Mouse (Mus musculus): ENCODE measurements around the gene Osgep.
A peak's percentile ranks its signal among the peaks of the same experiment; 100 is the strongest.

Osgep gene

DNA sequence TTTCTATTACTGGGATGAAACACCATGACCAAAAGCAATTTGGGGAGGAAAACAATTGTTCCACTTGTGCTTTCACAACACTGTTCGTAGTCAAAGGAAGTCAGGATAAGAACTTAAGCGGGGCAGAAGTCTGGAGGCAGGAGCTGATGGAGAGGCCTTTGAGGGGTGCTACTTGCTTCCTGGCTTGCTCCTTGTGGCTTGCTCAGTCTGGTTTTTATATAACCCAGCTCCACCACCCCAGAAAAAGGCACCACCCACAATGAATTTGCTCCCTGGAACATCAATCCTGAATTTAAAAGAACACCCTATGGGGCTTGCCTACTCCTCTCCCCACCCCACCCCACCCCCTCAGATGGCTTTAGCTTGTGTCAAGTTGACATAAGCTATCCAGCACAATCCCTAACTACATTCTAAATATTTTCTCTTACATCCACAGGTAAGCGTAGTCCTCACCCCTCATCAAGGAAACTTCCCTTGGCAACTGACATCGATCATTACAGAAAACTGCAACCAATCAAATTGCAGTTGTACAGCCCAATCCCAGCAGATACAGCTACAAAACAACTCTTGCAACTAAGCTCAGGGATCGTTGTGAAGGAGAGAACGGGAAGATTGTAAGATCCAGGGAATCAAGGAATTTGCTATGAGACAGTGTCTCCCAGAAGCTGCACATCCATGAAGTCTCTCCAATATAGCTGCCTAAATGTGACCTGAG is 48.3 kb downstream of the Osgep start:
- no peak for DNase-seq (ENCODE audit: low read depth)

DNA sequence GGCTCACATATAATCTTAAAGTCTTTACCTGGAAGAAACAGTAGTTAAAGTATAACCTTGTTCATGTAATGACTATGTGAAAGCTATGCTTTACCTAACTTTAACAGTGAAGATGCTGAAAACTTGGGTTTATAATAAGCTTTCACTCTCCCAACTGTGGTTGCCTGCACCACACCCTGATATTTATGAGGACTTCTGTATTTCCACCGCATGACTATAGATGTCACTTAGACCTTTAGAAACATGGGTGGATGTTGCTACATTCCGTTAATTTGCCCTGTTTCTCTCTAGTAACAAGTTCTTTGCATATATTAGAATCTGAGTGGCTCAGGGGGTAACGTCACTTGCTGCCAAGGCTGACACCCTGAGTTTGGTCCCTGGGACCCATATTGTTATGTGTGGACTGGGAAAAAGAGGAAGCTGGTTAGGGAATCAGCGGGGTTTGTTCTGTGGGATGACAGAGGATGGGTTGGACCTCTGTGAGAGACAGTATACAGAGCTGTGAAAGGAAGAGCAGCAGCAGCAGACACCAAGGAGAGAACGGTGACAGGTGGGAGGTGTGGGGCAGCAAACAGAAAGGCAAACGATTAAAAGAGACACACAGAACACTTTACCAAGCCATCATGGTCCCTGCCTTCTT is 49.0 kb downstream of the Osgep start:
- no peak for DNase-seq (ENCODE audit: low read depth)

DNA sequence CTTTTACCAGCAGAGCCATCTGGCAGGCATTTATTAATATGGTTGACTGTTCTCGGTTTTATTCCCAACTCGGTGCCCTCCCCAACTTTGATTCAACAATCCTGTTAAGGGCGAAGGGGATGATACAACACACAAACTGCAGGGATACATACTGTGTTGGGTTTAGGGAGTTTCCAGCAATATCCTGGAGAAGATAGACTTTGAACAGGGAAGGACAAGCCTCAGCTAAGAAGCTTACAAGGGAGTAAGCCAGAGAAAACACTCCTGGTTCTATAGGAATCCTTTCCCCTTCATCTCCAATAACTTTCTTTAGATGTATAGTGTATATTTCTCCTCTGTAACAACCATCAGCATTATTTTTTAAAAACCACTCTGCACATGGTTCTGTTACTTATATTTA is 49.5 kb downstream of the Osgep start:
- no peak for DNase-seq (ENCODE audit: low read depth)

DNA sequence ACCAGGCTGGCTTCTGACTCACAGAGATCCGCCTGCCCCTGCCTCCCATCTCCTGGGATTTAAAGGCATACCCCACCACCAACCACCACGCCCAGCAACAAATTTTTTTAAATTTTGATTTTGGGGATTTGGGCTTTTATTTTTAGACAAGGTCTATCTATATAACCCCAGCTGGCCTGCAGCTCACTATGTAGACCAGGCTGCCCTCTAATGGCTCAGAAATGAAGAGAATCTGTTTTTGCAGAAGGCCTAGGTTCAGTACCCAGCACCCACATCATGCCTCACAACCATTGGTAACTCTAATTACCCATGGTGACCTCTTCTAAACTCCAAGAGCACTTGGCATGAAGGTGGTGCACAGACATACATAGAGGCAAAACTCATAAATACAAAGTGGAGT is 53.4 kb downstream of the Osgep start:
- peak; percentile 36 for DNase-seq (ENCODE audit: low read depth)

DNA sequence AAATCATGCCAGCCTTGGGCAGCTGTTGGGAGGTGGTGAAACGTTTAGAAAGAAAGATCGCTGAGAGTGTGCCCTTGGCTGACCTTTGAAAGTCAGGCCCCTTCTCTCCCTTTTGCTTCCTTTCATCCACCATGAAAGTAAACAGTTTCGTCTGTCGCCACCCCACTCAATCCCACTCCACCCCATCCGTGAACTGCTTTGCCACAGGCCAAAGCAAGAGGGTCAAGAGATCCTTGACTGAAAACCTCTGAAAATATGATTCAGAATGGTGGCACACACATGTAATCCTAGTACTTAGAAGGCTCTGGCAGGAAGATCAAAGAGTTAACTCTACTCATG is 53.9 kb downstream of the Osgep start:
- DNase-seq (ENCODE audit: low read depth), result no peak

DNA sequence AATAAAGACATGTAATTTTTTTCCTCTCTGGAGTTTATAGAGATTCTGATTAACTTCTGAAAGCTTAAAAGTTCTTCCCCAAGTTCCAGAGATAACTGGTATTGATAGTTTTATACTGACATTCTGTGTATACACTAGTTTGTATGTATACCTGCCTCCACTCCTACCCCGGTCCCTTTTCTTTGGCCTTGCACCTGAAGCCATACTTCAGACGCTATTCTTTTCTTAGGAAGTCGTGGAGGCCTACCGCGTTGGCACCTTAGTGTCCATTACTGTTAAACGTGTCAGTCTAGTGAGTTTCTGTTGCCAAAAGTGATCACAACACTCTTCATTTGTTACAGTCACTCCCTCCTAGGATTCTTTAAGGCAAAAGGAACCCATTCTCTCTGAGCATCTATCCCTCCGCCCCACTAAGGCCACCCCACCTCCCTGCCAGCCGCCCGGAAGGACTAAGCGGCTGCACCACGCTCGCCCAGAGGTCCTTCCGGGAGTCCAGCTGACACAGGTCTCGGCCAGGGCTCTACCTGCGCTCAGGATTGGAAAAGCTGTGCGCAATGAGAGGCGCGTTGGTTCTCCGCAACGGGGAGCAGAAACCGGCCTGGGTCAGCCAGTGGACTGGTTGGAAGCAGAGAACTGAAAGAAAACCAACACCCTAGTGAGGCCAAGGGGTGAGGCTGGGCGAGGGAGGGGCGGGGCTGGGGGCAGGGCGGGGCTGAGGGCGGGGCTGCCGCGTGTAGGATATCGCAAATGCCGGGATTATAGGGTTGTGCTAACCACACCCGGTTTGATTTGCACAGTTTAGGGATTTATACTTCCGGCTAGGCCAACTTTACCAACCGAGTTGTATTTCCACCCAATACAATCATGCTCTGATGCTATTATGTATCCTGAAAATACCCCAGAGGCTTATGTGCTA is 54.5 kb downstream of the Osgep start, which contains the start of gene Tep1:
Tep1 (minus strand) TSS at position 672 of the 916 bp plus-strand sequence.
- DNase-seq (ENCODE audit: low read depth), result peak; percentile 87

DNA sequence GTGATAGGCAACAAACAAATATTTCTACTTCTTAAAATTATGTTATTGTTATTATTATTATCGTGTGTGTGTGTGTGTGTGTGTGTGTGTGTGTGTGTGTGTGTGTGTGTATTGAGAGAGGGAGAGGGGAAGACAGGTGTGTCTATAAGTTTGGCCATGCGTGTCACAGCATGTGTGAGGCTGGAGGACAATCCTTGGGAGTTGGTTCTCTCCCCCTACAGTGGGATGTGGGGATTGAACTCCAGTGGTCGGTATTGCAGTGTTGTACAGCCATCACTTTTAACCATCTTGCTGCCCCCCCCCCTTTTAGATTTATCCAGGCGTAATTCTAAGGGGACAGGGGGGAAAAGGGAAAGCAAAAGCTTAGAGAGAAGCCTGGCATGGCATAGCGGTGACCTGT is 56.0 kb downstream of the Osgep start:
- no peak for DNase-seq (ENCODE audit: low read depth)

DNA sequence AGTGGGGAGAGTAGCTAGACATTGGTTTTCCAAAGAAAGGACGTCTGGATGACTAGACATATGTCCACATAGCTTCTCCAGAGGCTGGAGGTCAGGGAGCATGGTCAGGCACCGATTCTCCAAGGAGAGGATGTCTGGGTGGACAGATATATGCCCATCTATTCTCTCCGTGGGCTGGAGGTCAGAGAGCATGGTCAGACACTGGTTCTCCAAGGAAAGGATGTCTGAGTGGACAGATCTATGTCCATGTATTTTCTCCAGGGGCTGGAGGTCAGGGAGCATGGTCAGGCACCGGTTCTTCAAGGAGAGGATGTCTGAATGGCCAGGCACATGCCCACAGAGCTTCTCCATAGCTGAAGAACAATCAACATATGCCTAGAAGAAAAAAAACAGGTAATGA is 56.5 kb downstream of the Osgep start:
- no peak for DNase-seq (ENCODE audit: low read depth)

DNA sequence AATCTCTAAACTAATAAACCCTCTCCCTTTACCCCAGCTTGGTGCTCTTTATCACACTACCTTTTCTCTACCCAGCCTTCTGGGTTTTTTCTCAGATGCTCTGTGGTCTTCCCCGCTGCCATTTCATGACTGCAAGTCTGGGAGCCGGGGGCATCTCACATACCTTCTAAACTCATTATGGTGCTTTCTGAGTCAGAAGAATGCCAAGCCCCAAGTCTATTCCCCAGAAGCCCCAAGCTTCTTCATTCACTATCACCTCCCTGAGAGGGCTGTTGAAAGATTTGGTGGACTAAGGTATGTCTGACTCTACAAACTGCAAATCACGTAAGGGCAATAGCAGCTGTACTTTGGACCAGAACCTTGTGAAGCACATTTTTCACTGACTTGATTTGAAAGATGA is 57.7 kb downstream of the Osgep start:
- no peak for DNase-seq (ENCODE audit: low read depth)

DNA sequence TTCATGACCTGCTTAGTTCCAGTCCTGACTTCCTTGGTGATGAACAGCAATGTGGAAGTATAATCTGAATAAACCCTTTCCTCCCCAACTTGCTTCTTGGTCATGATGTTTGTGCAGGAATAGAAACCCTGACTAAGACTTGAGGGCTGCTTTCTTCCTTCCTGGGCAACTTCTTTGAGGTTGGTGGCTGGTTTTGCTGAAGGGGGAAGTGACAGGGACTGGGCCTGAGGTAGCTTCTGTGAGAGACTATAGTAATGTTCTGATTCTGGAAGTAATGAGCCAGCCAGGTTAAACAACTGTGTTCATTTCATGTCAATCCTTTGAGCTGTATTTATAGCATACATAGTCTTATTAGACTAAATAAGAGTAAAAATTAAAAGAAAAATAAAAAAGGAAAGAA is 59.7 kb downstream of the Osgep start:
- DNase-seq (ENCODE audit: low read depth), result peak; percentile 8

DNA sequence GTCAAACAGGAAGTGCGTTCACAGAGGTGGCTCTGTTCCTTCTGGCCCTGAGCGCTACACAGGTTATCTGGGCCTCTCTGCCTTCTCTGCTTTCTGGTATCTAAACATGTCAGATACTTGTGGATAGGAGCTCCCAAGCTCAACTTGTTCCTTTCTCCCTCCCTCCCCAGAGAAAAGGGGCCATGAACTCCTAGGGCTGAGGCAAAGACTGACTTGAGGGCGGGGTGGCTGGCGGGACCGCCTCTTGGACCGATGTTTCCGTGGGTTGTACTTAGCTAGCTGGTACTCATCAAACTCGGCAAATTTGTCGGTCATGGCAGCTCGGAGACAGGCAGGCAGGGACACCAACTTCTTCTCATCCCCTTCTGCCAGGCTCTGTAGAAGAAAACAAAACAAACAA is 62.1 kb downstream of the Osgep start:
- DNase-seq (ENCODE audit: low read depth), result no peak
